Mouse (Mus musculus) liver, embryonic 14.5 days (tissue): Measurements from ENCODE around the gene Zic4. TPM values are rescaled to one million over a fixed set of nuclear protein-coding genes. Genes with fewer than 3 reads are reported as not detected.

Experiments
- ATAC-seq: fragments of 200-750 bp; cut with Nextera tagmentation; 2 replicates; pipeline ENCODE4 v1.8.0; 2017; ENCODE audit warnings: moderate number of reproducible peaks, mild to moderate bottlenecking, moderate library complexity; ENCODE audit not compliant: insufficient read depth
- DNase-seq, 3 experiments: peaks; one replicate each; pipeline ENCODE4 v3.0.0-alpha.2; 2012 to 2013; ENCODE audit warnings: low read depth in 3 of 3, low spot score in 3 of 3
- H3K27ac ChIP-seq: fragments of 300-500 bp; sonication (generic); 2 replicates; pipeline ENCODE4 v1.5.1; 2014; ENCODE audit warnings: moderate library complexity, mild to moderate bottlenecking, control low read depth, inconsistent platforms
- H3K27me3 ChIP-seq: fragments of 300-500 bp; sonication (generic); 2 replicates; pipeline ENCODE4 v1.6.1; 2014; ENCODE audit warnings: mild to moderate bottlenecking, low read length, moderate library complexity; ENCODE audit not compliant: control insufficient read depth, insufficient read depth
- H3K36me3 ChIP-seq: fragments of 300-500 bp; sonication (generic); replicated peaks from 2 replicates; pipeline ENCODE4 v1.6.1; 2014; ENCODE audit warnings: low read depth; ENCODE audit not compliant: control insufficient read depth, insufficient read depth
- H3K4me1 ChIP-seq, 2 experiments: fragments of 200-500 bp in 1 of 2; fragments of 300-500 bp in 1 of 2; sonication (generic) in 1 of 2; replicated peaks; 2 replicates each; pipeline ENCODE4 v1.6.1; 2012 to 2014; ENCODE audit warnings: antibody characterized with exemption in 1 of 2, inconsistent platforms in 1 of 2, low read length in 1 of 2; ENCODE audit not compliant: control insufficient read depth in 2 of 2, insufficient read depth in 2 of 2
- H3K4me2 ChIP-seq: fragments of 300-500 bp; sonication (generic); 2 replicates; pipeline ENCODE4 v1.6.1; 2014; ENCODE audit warnings: low read depth, mild to moderate bottlenecking, control low read depth, moderate library complexity
- H3K4me3 ChIP-seq, 2 experiments: fragments of 200-500 bp in 1 of 2; fragments of 300-500 bp in 1 of 2; sonication (generic) in 1 of 2; 2 replicates each; pipeline ENCODE4 v1.5.1; 2012 to 2014; ENCODE audit warnings: low read depth in 2 of 2, low read length in 2 of 2, mild to moderate bottlenecking in 2 of 2, control low read depth in 1 of 2, inconsistent platforms in 1 of 2, moderate library complexity in 1 of 2; ENCODE audit not compliant: insufficient read depth in 1 of 2
- H3K9ac ChIP-seq: fragments of 300-500 bp; sonication (generic); replicated peaks from 2 replicates; pipeline ENCODE4 v1.6.1; 2014; ENCODE audit warnings: mild to moderate bottlenecking, control low read depth, moderate library complexity
- H3K9me3 ChIP-seq: fragments of 300-500 bp; sonication (generic); 2 replicates; pipeline ENCODE4 v1.6.1; 2016; ENCODE audit warnings: low read length, mixed read lengths; ENCODE audit not compliant: control insufficient read depth
- CTCF ChIP-seq: IDR thresholded peaks from 2 replicates; pipeline ENCODE4 v1.5.1; 2016; ENCODE audit warnings: antibody characterized with exemption, low read depth, control low read depth
- EP300 ChIP-seq: IDR thresholded peaks from 2 replicates; pipeline ENCODE4 v1.6.1; 2016; ENCODE audit warnings: antibody characterized with exemption, low read depth
- WGBS: fragments of 180-500 bp; shearing (Covaris S2); extraction: QIAGEN DNeasy Blood & Tissue Kit; methylation state at CpG from one replicate; pipeline ENCODE4 v1.1.7; 2014; ENCODE audit not compliant: insufficient replicate concordance; 5-methylcytosine and 5-hydroxymethylcytosine counted together
- polyA plus RNA-seq, 2 experiments: library from polyadenylated mRNA; depleted of rRNA in 1 of 2; stranded (reverse) in 1 of 2; unstranded in 1 of 2; fragments of >200 nt; fragmentation: Nextera tagmentation in 1 of 2; extraction: Ambion mirVana in 1 of 2; gene quantifications; 2 replicates each; pipeline versions ENCODE4 v1.2.1 to v1.2.3; 2012 to 2014

The Zic4 gene
- polyA plus RNA-seq, 2 experiments, result 0.01 TPM; not detected in 1

- H3K27ac ChIP-seq, result no peak overlapping the region
- H3K4me3 ChIP-seq, result no peak overlapping the region
- no peaks in the 10 kb centered on the region for H3K9me3 ChIP-seq
- WGBS, result 3% methylated on average over 16 of the region's 16 CpGs
- no peak overlapping the region for H3K9ac ChIP-seq
- H3K4me1 ChIP-seq, result no peaks in the 10 kb centered on the region
- peaks cover 77% of the 10 kb centered on the region for H3K27me3 ChIP-seq
- ATAC-seq (no peak), DNase-seq (no peak)
- no peak for TF ChIP-seq CTCF
- TF ChIP-seq EP300, result no peak
- H3K4me2 ChIP-seq, result no peak overlapping the region
- H3K36me3 ChIP-seq, result no peaks in the 10 kb centered on the region
Measured at GRCm38 (mm10) chr9:91377873-91378150, 15.6 kb downstream of the Zic4 start.

- WGBS, result 2% methylated on average over 48 of the region's 48 CpGs
- H3K36me3 ChIP-seq, result no peaks in the 10 kb centered on the region
- ATAC-seq (no peak), DNase-seq (no peak)
- no peak overlapping the region for H3K27ac ChIP-seq
- H3K9ac ChIP-seq, result no peak overlapping the region
- H3K4me3 ChIP-seq, result no peak overlapping the region
- no peak overlapping the region for H3K4me2 ChIP-seq
- H3K4me1 ChIP-seq, result no peaks in the 10 kb centered on the region
- TF ChIP-seq EP300 (no peak), CTCF (no peak)
- H3K27me3 ChIP-seq, result peaks cover 84% of the 10 kb centered on the region
- no peaks in the 10 kb centered on the region for H3K9me3 ChIP-seq
Measured at GRCm38 (mm10) chr9:91378411-91379299, 16.4 kb downstream of the Zic4 start.

GRCm38 (mm10) chr9:91379300-91379635, 17.1 kb downstream of the Zic4 start:
- H3K27me3 ChIP-seq, result peaks cover 90% of the 10 kb centered on the region
- DNase-seq, result no peak
- TF ChIP-seq EP300 (no peak), CTCF (no peak)
- no peak overlapping the region for H3K4me2 ChIP-seq
- H3K4me3 ChIP-seq, result no peak overlapping the region
- no peaks in the 10 kb centered on the region for H3K9me3 ChIP-seq
- no peak for ATAC-seq
- WGBS, result 3% methylated on average over 8 of the region's 8 CpGs
- no peaks in the 10 kb centered on the region for H3K36me3 ChIP-seq
- no peak overlapping the region for H3K9ac ChIP-seq
- no peaks in the 10 kb centered on the region for H3K4me1 ChIP-seq
- no peak overlapping the region for H3K27ac ChIP-seq

GRCm38 (mm10) chr9:91379781-91380457, 17.7 kb downstream of the Zic4 start:
- no peak overlapping the region for H3K4me2 ChIP-seq
- H3K4me1 ChIP-seq, result no peaks in the 10 kb centered on the region
- H3K9ac ChIP-seq, result no peak overlapping the region
- DNase-seq (no peak), ATAC-seq (no peak)
- no peaks in the 10 kb centered on the region for H3K36me3 ChIP-seq
- TF ChIP-seq EP300, result no peak
- no peak for TF ChIP-seq CTCF
- WGBS, result 3% methylated on average over 10 of the region's 10 CpGs
- no peaks in the 10 kb centered on the region for H3K9me3 ChIP-seq
- H3K27ac ChIP-seq, result no peak overlapping the region
- no peak overlapping the region for H3K4me3 ChIP-seq
- H3K27me3 ChIP-seq, result peaks cover 92% of the 10 kb centered on the region

- WGBS, result 1% methylated on average over 9 of the region's 9 CpGs
- no peaks in the 10 kb centered on the region for H3K9me3 ChIP-seq
- ATAC-seq (no peak), DNase-seq (no peak)
- TF ChIP-seq EP300, result no peak
- no peak overlapping the region for H3K4me2 ChIP-seq
- H3K4me3 ChIP-seq, result no peak overlapping the region
- no peaks in the 10 kb centered on the region for H3K36me3 ChIP-seq
- peaks cover 94% of the 10 kb centered on the region for H3K27me3 ChIP-seq
- no peak overlapping the region for H3K9ac ChIP-seq
- H3K27ac ChIP-seq, result no peak overlapping the region
- H3K4me1 ChIP-seq, result no peaks in the 10 kb centered on the region
Measured at GRCm38 (mm10) chr9:91380458-91380914, 18.3 kb downstream of the Zic4 start.
